Mouse (Mus musculus): ENCODE measurements around the gene Selenow. TPM values are rescaled to one million over a fixed set of nuclear protein-coding genes. Genes with fewer than 3 reads are reported as not detected.

The Selenow gene
- 382 and 390 TPM in 2 replicates for polyA plus RNA-seq (2011; ENCODE audit: insufficient read length, low read depth, missing spikeins)

GRCm38 (mm10) chr7:15922220-15922773 is at the start of gene Selenow:
Gene Selenow, minus strand, starts transcription at chr7:15922402.
- Histone ChIP-seq H3K4me3 (ENCODE audit: insufficient read depth, low read length) (peak within 1 kb of the TSS; percentile 73), H3K4me1 (ENCODE audit: control insufficient read depth, insufficient read depth, low read length) (peaks cover 3% of the 10 kb centered on the region), H3K27ac (ENCODE audit: insufficient read depth, low read length) (peak within 1 kb of the TSS; percentile 45)
- TF ChIP-seq CTCF (IDR thresholded peaks at IDR 0.05; ENCODE audit: borderline replicate concordance, insufficient read depth, low read length): no peak
- TF ChIP-seq POLR2A (IDR thresholded peaks at IDR 0.05; ENCODE audit: low read depth, low read length): peak; percentile 99

DNA sequence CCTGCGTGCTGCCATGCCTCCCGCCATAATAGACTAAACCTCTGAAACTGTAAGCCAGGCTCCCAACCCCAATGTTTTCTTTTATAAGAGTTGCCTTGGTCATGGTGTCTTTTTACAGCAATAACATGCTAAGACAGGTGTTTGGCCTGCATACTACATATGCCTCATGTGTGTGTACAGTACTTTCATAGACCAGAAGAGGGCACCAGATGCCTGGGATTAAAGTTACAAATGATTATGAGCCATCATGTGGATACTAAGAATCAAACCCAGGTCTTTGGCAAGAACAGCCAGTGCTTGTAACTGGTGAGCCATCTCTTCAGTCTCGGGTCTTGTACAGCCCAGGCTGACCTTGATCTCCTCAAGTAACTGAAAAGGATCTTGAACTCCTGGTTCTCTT is 47.5 kb upstream of the Selenow start:
- TF ChIP-seq POLR2A (IDR thresholded peaks at IDR 0.05; ENCODE audit: low read depth, low read length) (no peak), CTCF (IDR thresholded peaks at IDR 0.05; ENCODE audit: borderline replicate concordance, insufficient read depth, low read length) (no peak)
- peaks cover 3% of the 10 kb centered on the region; the same call in 1 of the 2 replicates for H3K4me1 ChIP-seq (ENCODE audit: control insufficient read depth, insufficient read depth, low read length)
- H3K27ac ChIP-seq (ENCODE audit: insufficient read depth, low read length): no peak overlapping the region
- no peak overlapping the region for H3K4me3 ChIP-seq (ENCODE audit: insufficient read depth, low read length)

DNA sequence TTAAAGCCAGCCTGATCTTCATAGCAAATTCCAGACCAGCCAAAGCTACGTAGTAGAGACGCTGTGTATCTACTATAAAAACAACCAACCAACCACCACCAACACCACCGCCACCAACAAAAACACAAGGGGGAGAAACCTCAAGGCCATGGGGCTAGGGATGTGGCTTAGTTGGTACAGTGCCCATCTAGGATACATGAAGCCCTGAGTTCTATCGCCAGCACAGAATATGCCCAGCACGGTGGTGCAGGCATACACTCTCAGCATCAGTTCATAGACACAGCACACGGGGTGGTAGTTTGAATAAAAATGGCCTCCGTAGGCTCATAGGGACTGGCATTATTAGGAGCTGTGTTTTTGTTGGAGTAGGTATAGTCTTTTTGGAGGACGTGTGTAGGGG is 46.1 kb upstream of the Selenow start:
- Histone ChIP-seq H3K27ac (ENCODE audit: insufficient read depth, low read length) (no peak overlapping the region), H3K4me3 (ENCODE audit: insufficient read depth, low read length) (no peak overlapping the region), H3K4me1 (ENCODE audit: control insufficient read depth, insufficient read depth, low read length) (peaks cover 4% of the 10 kb centered on the region; the same call in 1 of the 2 replicates)
- no peak for TF ChIP-seq CTCF (IDR thresholded peaks at IDR 0.05; ENCODE audit: borderline replicate concordance, insufficient read depth, low read length)
- TF ChIP-seq POLR2A (IDR thresholded peaks at IDR 0.05; ENCODE audit: low read depth, low read length): no peak

DNA sequence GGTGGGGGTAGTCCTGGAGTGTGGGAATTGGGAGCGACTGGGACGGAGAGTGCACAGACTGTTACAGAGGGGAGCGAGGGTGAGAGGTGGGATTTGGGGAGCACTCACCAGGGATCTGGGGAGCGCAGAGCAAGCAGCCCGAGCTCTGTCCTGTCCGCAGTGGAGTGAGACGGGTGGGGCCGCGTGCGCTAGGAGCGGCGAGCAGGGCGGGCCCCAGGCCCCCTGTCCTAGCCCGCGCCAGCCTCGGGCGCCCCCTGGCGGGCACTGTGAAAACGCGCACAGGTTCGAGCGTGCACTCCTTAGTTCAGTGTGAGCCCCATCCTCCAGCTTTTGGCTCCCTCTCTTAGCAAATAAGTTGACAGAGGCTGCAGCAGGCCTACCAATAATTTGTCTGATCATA is 45.1 kb upstream of the Selenow start, which contains the start of gene Ehd2:
Gene Ehd2 (minus strand): TSS at position 256 of the 400 bp plus-strand sequence.
- Histone ChIP-seq H3K4me3 (ENCODE audit: insufficient read depth, low read length) (peak within 1 kb of the TSS; percentile 90), H3K27ac (ENCODE audit: insufficient read depth, low read length) (peak within 1 kb of the TSS; percentile 58), H3K4me1 (ENCODE audit: control insufficient read depth, insufficient read depth, low read length) (peaks cover 9% of the 10 kb centered on the region; the same call in 1 of the 2 replicates)
- TF ChIP-seq POLR2A (IDR thresholded peaks at IDR 0.05; ENCODE audit: low read depth, low read length) (peak; percentile 96), CTCF (IDR thresholded peaks at IDR 0.05; ENCODE audit: borderline replicate concordance, insufficient read depth, low read length) (peak; percentile 79)

DNA sequence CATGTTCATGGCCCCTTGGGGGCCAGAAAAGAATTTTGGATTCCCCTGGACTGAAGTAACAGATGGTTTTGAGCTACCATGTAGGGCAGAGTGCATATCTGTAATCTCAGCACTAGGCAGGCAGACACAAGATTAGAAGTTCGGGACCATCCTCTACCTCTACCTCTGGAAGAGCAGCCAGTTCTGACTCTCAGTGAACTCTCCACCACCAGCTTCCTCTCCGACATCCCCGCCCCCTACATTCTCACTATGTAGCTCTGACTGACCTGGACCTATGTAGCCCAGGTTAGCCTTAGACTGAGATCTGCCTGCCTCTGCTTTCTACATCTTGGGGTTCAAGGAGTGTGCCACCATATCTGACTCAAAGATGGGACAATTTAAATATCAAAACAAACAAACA is 44.3 kb upstream of the Selenow start:
- no peak for TF ChIP-seq POLR2A (IDR thresholded peaks at IDR 0.05; ENCODE audit: low read depth, low read length)
- Histone ChIP-seq H3K4me1 (ENCODE audit: control insufficient read depth, insufficient read depth, low read length) (peaks cover 15% of the 10 kb centered on the region), H3K4me3 (ENCODE audit: insufficient read depth, low read length) (peak overlapping the region; percentile 90), H3K27ac (ENCODE audit: insufficient read depth, low read length) (peak overlapping the region; percentile 55)

DNA sequence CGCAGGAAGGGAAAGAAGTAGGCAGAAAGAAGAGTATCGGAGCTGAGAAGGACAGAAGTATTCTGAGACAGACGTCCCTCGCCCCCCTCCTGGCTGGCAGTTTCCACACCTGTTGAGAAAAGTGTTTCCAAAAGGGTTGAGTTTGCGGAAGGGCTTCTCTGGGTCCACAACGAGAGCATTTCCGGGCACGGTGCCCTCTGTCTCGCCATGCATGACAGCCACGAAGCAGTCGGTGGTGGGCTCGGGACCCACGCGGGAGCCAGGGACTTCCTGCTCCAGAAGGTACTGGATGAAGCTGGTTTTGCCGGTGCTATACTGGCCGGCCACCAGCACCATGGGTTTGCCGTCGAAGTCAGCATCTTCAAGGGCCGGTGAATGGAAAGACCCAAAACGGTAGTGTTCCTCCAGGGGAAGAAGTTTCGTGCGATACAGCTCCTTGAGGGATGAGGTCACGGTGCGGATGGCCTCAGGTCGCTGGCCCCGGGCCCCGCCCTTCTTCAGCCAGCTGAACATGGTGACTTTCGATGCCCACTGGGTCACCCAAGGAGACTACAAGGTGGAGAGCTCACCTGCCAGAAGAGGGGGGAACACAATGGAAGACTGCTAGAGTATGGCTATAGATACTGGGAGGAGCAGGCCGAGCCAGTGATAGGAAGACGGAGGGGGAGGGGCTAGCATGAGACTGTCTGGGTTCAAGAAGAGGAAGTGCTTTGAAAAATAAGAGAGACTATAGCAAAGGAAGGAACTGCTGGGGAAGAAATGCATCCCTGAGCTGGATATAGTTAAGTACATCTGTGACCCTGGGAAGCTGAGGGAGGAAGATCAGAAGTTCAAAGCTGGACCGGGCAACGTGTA is 41.8 kb upstream of the Selenow start:
- Histone ChIP-seq H3K4me3 (ENCODE audit: insufficient read depth, low read length) (no peak overlapping the region), H3K27ac (ENCODE audit: insufficient read depth, low read length) (peak overlapping the region; percentile 74), H3K4me1 (ENCODE audit: control insufficient read depth, insufficient read depth, low read length) (peaks cover 28% of the 10 kb centered on the region)
- TF ChIP-seq CTCF (IDR thresholded peaks at IDR 0.05; ENCODE audit: borderline replicate concordance, insufficient read depth, low read length): no peak
- TF ChIP-seq POLR2A (IDR thresholded peaks at IDR 0.05; ENCODE audit: low read depth, low read length): no peak

- H3K27ac ChIP-seq (ENCODE audit: insufficient read depth, low read length): peak overlapping the region; percentile 74
- no peak overlapping the region for H3K4me3 ChIP-seq (ENCODE audit: insufficient read depth, low read length)
- TF ChIP-seq POLR2A (IDR thresholded peaks at IDR 0.05; ENCODE audit: low read depth, low read length) (no peak), CTCF (IDR thresholded peaks at IDR 0.05; ENCODE audit: borderline replicate concordance, insufficient read depth, low read length) (no peak)
- peaks cover 28% of the 10 kb centered on the region for H3K4me1 ChIP-seq (ENCODE audit: control insufficient read depth, insufficient read depth, low read length)
These were observed 40.4 kb upstream of the Selenow start for GRCm38 (mm10) chr7:15962311-15963288.

GRCm38 (mm10) chr7:15961798-15962197 is 39.6 kb upstream of the Selenow start:
- Histone ChIP-seq H3K27ac (ENCODE audit: insufficient read depth, low read length) (peak overlapping the region; percentile 74), H3K4me1 (ENCODE audit: control insufficient read depth, insufficient read depth, low read length) (peaks cover 28% of the 10 kb centered on the region), H3K4me3 (ENCODE audit: insufficient read depth, low read length) (no peak overlapping the region)
- TF ChIP-seq POLR2A (IDR thresholded peaks at IDR 0.05; ENCODE audit: low read depth, low read length) (no peak), CTCF (IDR thresholded peaks at IDR 0.05; ENCODE audit: borderline replicate concordance, insufficient read depth, low read length) (no peak)

DNA sequence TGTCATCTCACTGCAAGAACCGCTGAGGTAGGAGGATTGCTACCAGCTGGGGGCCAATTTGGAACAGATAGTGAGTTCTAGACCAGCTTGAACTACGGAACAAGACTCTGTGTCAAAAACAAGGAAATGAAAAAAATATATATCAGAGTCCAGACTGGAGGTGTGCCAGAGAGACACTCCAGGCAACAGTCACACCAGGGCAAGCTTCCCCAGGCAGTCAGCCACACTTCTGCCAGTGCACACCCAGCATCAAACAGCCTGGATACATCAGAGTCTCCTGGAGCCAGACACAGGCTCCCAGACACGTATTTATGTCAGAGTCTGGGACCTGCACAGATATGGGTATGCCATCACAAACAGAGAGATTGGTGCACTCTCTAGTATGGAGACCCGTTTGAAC is 39.0 kb upstream of the Selenow start:
- peaks cover 28% of the 10 kb centered on the region for H3K4me1 ChIP-seq (ENCODE audit: control insufficient read depth, insufficient read depth, low read length)
- peak overlapping the region; percentile 74 for H3K27ac ChIP-seq (ENCODE audit: insufficient read depth, low read length)
- no peak overlapping the region for H3K4me3 ChIP-seq (ENCODE audit: insufficient read depth, low read length)
- TF ChIP-seq POLR2A (IDR thresholded peaks at IDR 0.05; ENCODE audit: low read depth, low read length) (no peak), CTCF (IDR thresholded peaks at IDR 0.05; ENCODE audit: borderline replicate concordance, insufficient read depth, low read length) (no peak)

Data from embryonic fibroblast, embryonic 13.5 days (primary cell).